In genomic region chr15:97746748-97747147, GRCm38 (mm10) we compare ENCODE assay signal across 14 mouse cellular contexts. TPM values are rescaled to one million over a fixed set of nuclear protein-coding genes. Genes with fewer than 3 reads are reported as not detected.
"Had no signal": no experiment of that assay in that cellular context is flagged by ENCODE, and none has a peak within 500 bp of the region (broad histone marks: within the 10 kb centered on the region; RNA-seq: fewer than 3 reads in every experiment).

No protein-coding gene starts in this region.

- H3K4me3 ChIP-seq: layer of hippocampus, adult 2 months; limb, embryonic 13.5 days; midbrain, embryonic 10.5 days; midbrain, embryonic 15.5 days; neural tube, embryonic 13.5 days had no signal

- H3K9me3 ChIP-seq: limb, embryonic 13.5 days; midbrain, embryonic 10.5 days; midbrain, embryonic 15.5 days; neural tube, embryonic 13.5 days had no signal

- H3K27me3 ChIP-seq: limb, embryonic 13.5 days; neural tube, embryonic 13.5 days had no signal

- DNase-seq: kidney, adult 8-10 months; kidney, postnatal 4 days; left cerebral cortex, postnatal 4 days; lung, adult 18-20 months; right cerebral cortex, postnatal 14 days; thymus, adult 18-20 months had no signal

- H3K27ac ChIP-seq: kidney, postnatal 0 days; layer of hippocampus, adult 2 months; limb, embryonic 13.5 days; midbrain, embryonic 10.5 days; midbrain, embryonic 15.5 days; neural tube, embryonic 13.5 days had no signal

- H3K36me3 ChIP-seq: limb, embryonic 13.5 days; midbrain, embryonic 10.5 days; midbrain, embryonic 15.5 days; neural tube, embryonic 13.5 days had no signal

- ATAC-seq: inflammation-experienced regulatory T-cells, adult 6 months; intestine, postnatal 0 days; midbrain, embryonic 15.5 days had no signal

- H3K4me2 ChIP-seq: limb, embryonic 13.5 days; midbrain, embryonic 15.5 days; neural tube, embryonic 13.5 days had no signal

- H3K9ac ChIP-seq: limb, embryonic 13.5 days; midbrain, embryonic 15.5 days; neural tube, embryonic 13.5 days had no signal

RNA-seq across cellular contexts. Expression of gene Endou, which starts 15.6 kb away (rescaled TPM):
- polyA plus RNA-seq: inflammation-experienced regulatory T-cells, adult 6 months had no signal

RNA-seq across cellular contexts. Expression of gene Rapgef3, which starts 21.0 kb away (rescaled TPM):
- polyA plus RNA-seq: inflammation-experienced regulatory T-cells, adult 6 months had no signal
